Mouse (Mus musculus): ENCODE measurements at regions not wholly inside any gene's neighbourhood (a gene's known extent, or its start where the extent isn't known, plus 50 kb on each side); places are given as distances from the start of the nearest gene placed in this dataset.

DNA sequence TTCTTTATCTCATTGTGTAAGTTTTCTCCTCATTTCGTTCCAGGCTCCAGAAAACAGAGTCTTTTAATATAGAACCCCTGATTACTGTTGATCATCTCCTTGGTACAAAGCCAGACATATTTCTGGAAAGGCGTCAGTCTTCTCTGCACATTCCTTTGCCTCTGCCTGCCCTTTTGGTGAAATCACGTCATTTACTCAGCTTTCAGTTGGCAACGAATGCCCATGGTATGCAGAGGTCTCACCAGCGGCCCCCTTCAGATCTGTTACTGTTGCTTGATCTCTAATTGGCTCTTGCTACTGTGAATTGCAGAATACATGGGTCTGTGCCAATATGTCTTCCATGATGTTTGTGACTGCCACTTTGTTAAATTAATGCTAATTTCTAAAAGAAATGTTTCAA is 412.0 kb upstream of the Pitx2 start:
- Histone ChIP-seq H3K4me1 (replicated peaks; ENCODE audit: control insufficient read depth, insufficient read depth, low read length) (peaks cover 5% of the 10 kb centered on the region; the same call in 1 of the 2 replicates), H3K4me3 (ENCODE audit: low read length) (no peak overlapping the region), H3K4me2 (ENCODE audit: low read depth, low read length) (no peak overlapping the region), H3K27ac (ENCODE audit: low read length) (no peak overlapping the region), H3K9me3 (ENCODE audit: control insufficient read depth, low read length) (no peaks in the 10 kb centered on the region), H3K9ac (ENCODE audit: low read length) (no peak overlapping the region), H3K36me3 (ENCODE audit: control insufficient read depth, insufficient read depth, low read length) (no peaks in the 10 kb centered on the region), H3K27me3 (ENCODE audit: control insufficient read depth, insufficient read depth, low read depth, low read length) (no peaks in the 10 kb centered on the region)
- WGBS: 37% methylated on average over 5 of the region's 5 CpGs
- ATAC-seq (ENCODE audit: low read depth): peak; percentile 79

DNA sequence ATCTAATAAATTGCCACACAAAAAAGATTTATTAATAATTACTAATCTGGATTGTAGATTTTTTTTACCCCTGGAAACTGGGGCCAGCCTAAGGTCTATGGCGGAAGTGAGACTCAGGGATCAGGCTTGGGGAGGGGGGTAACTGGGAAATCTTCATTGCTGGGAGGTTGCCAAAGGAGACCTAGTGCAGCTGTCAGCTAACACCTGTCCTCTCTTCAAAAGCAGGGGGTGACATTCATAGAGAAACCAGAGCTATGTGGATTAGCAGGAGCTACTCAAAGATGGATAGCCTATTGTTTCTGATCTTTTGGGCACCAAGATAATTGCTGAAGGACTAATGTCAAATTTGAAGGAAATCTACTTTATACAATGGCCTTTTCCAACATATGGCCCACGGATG is 403.7 kb upstream of the Pitx2 start:
- Histone ChIP-seq H3K4me3 (ENCODE audit: low read length) (no peak overlapping the region), H3K9ac (ENCODE audit: low read length) (no peak overlapping the region), H3K4me1 (replicated peaks; ENCODE audit: control insufficient read depth, insufficient read depth, low read length) (peaks cover 5% of the 10 kb centered on the region; the same call in 1 of the 2 replicates), H3K9me3 (ENCODE audit: control insufficient read depth, low read length) (no peaks in the 10 kb centered on the region), H3K4me2 (ENCODE audit: low read depth, low read length) (no peak overlapping the region), H3K36me3 (ENCODE audit: control insufficient read depth, insufficient read depth, low read length) (no peaks in the 10 kb centered on the region), H3K27ac (ENCODE audit: low read length) (no peak overlapping the region), H3K27me3 (ENCODE audit: control insufficient read depth, insufficient read depth, low read depth, low read length) (no peaks in the 10 kb centered on the region)
- WGBS: 77% methylated on average over 2 of the region's 2 CpGs
- ATAC-seq (ENCODE audit: low read depth): no peak

DNA sequence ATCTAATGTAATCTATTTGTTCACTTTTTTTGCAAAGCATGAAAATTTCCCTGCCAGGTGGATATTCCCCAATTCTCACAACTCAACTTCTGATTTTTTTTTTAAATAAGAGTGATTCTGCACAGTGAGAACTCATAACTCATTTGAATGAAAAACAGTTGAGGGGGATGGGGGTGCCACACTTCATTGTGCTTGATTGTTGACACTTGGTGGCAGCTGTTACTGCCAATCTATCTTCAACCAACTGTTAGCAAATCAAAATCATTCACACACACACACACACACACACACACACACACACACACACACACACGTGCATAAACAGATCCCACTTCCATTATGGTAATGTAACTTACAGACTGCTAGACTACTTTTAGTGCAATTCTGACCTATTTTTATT is 401.8 kb upstream of the Pitx2 start:
- no peak overlapping the region for H3K9ac ChIP-seq (ENCODE audit: low read length)
- H3K4me1 ChIP-seq (replicated peaks; ENCODE audit: control insufficient read depth, insufficient read depth, low read length): no peaks in the 10 kb centered on the region
- no peaks in the 10 kb centered on the region for H3K36me3 ChIP-seq (ENCODE audit: control insufficient read depth, insufficient read depth, low read length)
- no peaks in the 10 kb centered on the region for H3K9me3 ChIP-seq (ENCODE audit: control insufficient read depth, low read length)
- H3K4me2 ChIP-seq (ENCODE audit: low read depth, low read length): no peak overlapping the region
- no peak overlapping the region for H3K27ac ChIP-seq (ENCODE audit: low read length)
- no peak overlapping the region for H3K4me3 ChIP-seq (ENCODE audit: low read length)
- ATAC-seq (ENCODE audit: low read depth): no peak
- no peaks in the 10 kb centered on the region for H3K27me3 ChIP-seq (ENCODE audit: control insufficient read depth, insufficient read depth, low read depth, low read length)
- WGBS: 72% methylated on average over 1 of the region's 1 CpGs

DNA sequence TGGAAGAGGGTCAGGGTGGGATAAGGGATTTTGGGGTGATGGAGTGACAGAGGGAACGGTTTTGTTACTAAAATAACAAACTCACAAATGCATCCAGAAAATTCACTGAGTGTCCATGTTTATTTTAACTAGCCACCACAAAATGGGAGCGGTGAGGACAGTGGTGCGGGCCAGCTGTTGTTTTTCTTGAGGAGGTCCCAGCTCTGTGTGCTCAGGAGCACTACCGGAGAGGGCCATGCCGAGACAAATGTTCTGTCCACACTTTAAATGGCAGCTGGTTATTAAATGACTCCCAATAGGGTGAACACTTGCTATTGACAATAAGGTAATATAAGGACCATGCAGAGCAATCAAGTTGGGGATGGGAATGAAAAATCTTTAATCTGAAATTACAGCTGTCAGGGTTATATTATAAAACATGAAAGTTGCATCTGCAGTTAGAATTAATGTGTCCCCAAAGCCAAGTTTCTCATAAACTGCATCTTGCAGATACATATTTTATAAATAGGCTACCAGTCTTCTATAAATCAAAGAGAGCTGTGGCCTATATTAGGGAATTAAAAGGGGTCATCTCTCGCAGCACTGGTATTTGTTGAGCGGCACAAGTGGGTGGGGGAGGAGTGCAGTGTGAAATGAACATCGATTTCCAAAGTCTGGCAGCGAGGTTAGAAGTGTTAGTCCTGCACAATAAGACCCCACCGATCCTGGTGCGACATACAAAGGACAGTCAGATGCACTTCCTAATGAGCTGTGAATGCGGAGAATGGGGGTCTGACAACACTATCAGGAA is 370.1 kb upstream of the Pitx2 start:
- H3K27ac ChIP-seq (ENCODE audit: low read length): no peak overlapping the region
- no peak overlapping the region for H3K9ac ChIP-seq (ENCODE audit: low read length)
- H3K27me3 ChIP-seq (ENCODE audit: control insufficient read depth, insufficient read depth, low read depth, low read length): no peaks in the 10 kb centered on the region
- H3K9me3 ChIP-seq (ENCODE audit: control insufficient read depth, low read length): no peaks in the 10 kb centered on the region
- no peak overlapping the region for H3K4me2 ChIP-seq (ENCODE audit: low read depth, low read length)
- no peak for ATAC-seq (ENCODE audit: low read depth)
- no peaks in the 10 kb centered on the region for H3K36me3 ChIP-seq (ENCODE audit: control insufficient read depth, insufficient read depth, low read length)
- 26% methylated on average over 12 of the region's 12 CpGs for WGBS
- no peaks in the 10 kb centered on the region for H3K4me1 ChIP-seq (replicated peaks; ENCODE audit: control insufficient read depth, insufficient read depth, low read length)
- no peak overlapping the region for H3K4me3 ChIP-seq (ENCODE audit: low read length)

DNA sequence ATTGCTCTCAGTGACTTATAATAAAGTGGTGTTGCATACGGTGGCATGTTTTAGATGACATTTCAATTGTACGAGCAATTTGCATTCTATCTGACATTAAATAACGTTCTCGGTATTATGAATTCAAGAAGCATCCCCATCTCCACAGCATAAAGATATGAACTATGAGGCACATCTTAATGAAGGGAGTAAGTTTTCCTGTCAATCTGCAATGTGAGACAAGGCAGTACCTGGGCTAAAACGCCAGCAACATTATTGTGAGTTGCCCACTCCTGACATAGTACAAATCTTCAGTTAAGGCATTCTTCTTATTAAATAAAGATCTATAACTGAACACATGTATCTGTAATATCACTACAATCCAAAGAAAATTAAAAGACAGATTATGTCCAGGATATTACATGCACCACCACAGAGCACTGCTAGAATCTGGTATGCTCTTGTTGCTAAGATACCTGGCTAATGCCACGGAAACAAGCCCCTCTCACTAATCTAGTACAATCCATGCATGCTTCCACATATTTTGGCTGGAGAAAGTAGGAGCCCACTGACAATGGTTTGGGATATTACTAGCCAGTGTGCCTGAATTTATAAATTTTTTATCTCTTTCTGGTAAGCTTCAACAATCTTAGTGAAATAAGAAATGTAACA is 349.2 kb upstream of the Pitx2 start:
- Histone ChIP-seq H3K36me3 (ENCODE audit: control insufficient read depth, insufficient read depth, low read length) (no peaks in the 10 kb centered on the region), H3K27me3 (ENCODE audit: control insufficient read depth, insufficient read depth, low read depth, low read length) (no peaks in the 10 kb centered on the region), H3K9me3 (ENCODE audit: control insufficient read depth, low read length) (no peaks in the 10 kb centered on the region), H3K27ac (ENCODE audit: low read length) (no peak overlapping the region), H3K9ac (ENCODE audit: low read length) (no peak overlapping the region), H3K4me3 (ENCODE audit: low read length) (no peak overlapping the region), H3K4me2 (ENCODE audit: low read depth, low read length) (no peak overlapping the region), H3K4me1 (replicated peaks; ENCODE audit: control insufficient read depth, insufficient read depth, low read length) (no peaks in the 10 kb centered on the region)
- ATAC-seq (ENCODE audit: low read depth): no peak
- 76% methylated on average over 6 of the region's 6 CpGs for WGBS

DNA sequence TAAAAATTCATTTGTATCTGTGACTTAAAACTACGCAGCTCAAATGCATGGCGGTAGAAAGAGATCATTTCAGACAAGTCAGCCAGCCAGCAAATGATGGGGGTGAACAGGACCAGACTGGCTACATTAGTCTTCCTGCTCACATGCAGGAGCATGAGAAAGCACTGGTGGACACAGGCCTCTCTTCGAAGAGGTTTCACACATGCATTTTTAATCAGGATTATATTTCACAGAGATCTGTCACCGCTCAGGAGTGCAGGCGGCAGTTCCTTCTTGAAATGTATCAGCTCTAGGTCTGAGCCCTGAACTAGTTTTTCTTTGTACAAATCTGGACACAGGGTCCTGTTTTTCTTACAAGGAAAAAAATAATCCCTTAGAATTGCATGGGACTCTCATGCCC is 343.2 kb upstream of the Pitx2 start:
- Histone ChIP-seq H3K4me3 (ENCODE audit: low read length) (no peak overlapping the region), H3K36me3 (ENCODE audit: control insufficient read depth, insufficient read depth, low read length) (no peaks in the 10 kb centered on the region), H3K27ac (ENCODE audit: low read length) (no peak overlapping the region), H3K9me3 (ENCODE audit: control insufficient read depth, low read length) (no peaks in the 10 kb centered on the region), H3K9ac (ENCODE audit: low read length) (no peak overlapping the region), H3K4me2 (ENCODE audit: low read depth, low read length) (no peak overlapping the region), H3K4me1 (replicated peaks; ENCODE audit: control insufficient read depth, insufficient read depth, low read length) (no peaks in the 10 kb centered on the region), H3K27me3 (ENCODE audit: control insufficient read depth, insufficient read depth, low read depth, low read length) (no peaks in the 10 kb centered on the region)
- no peak for ATAC-seq (ENCODE audit: low read depth)
- 68% methylated on average over 5 of the region's 5 CpGs for WGBS

DNA sequence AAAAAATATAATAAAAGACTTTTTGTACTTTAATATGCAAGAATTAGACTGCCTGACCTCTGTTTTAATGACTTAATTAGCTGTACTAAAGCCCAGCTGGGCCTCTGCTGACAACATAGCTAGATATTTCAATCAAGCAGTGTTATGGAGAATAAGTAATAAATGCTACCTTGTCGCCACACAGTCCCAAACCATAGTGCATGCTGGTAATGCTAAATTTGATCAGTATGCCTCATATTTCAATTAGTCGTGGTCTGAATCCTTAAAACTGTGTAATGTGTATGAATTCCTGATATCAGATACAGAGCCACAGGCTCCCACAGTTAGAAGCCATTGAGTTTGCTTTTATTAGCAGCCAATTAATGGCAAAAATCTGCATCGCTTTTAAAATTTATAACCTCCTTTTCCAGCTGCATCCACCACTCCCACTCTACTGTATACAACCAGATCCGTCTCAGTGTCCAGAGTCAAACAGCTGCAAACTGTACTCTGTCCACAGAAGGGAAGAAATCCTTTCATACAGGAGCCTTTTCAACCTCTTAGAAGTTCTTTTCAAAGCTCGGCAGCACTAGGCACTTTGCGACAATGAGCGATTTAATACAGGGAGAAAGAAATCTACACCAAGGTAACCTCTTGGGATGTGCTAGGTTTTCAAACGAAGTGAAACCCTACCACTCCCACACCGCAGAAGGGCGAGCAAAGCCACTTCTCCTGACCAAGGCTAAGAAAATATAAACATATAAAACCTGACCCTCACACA is 317.8 kb upstream of the Pitx2 start:
- Histone ChIP-seq H3K27ac (ENCODE audit: low read length) (no peak overlapping the region), H3K4me3 (ENCODE audit: low read length) (no peak overlapping the region), H3K4me2 (ENCODE audit: low read depth, low read length) (no peak overlapping the region), H3K9me3 (ENCODE audit: control insufficient read depth, low read length) (no peaks in the 10 kb centered on the region), H3K27me3 (ENCODE audit: control insufficient read depth, insufficient read depth, low read depth, low read length) (no peaks in the 10 kb centered on the region; the same call in 1 of the 2 replicates), H3K4me1 (replicated peaks; ENCODE audit: control insufficient read depth, insufficient read depth, low read length) (no peaks in the 10 kb centered on the region; the same call in 1 of the 2 replicates), H3K36me3 (ENCODE audit: control insufficient read depth, insufficient read depth, low read length) (no peaks in the 10 kb centered on the region), H3K9ac (ENCODE audit: low read length) (no peak overlapping the region)
- no peak for ATAC-seq (ENCODE audit: low read depth)
- WGBS: 25% methylated on average over 10 of the region's 10 CpGs

DNA sequence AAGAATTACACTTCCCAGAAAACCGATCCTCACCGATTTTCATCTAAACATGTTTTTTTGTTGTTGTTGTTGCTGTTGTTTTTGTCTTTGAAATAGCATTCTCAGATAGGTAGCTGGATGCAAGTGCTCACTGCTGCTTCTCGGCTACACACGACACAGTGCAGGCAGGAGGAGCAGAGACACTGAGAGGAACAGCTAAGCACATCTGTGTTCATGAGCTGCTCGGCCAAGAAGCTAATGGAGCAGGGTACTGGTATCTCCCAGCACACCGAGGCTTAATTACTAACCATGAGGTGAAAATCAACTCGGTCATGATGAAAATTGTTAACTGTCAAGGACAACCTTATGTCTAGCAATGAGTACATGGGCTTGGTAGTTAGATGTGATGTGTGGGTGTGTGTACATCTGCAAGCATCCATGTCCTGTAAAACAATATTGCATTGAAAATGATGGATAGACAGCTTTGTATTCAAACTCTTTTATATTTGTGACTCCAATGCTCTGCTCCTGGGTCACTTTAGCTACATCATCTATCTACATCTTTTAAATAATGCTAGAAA is 316.0 kb upstream of the Pitx2 start:
- no peaks in the 10 kb centered on the region for H3K9me3 ChIP-seq (ENCODE audit: control insufficient read depth, low read length)
- WGBS: 70% methylated on average over 7 of the region's 7 CpGs
- H3K27me3 ChIP-seq (ENCODE audit: control insufficient read depth, insufficient read depth, low read depth, low read length): no peaks in the 10 kb centered on the region; the same call in 1 of the 2 replicates
- no peak overlapping the region for H3K4me3 ChIP-seq (ENCODE audit: low read length)
- no peak overlapping the region for H3K27ac ChIP-seq (ENCODE audit: low read length)
- H3K4me1 ChIP-seq (replicated peaks; ENCODE audit: control insufficient read depth, insufficient read depth, low read length): no peaks in the 10 kb centered on the region; the same call in 1 of the 2 replicates
- no peaks in the 10 kb centered on the region for H3K36me3 ChIP-seq (ENCODE audit: control insufficient read depth, insufficient read depth, low read length)
- no peak overlapping the region for H3K4me2 ChIP-seq (ENCODE audit: low read depth, low read length)
- ATAC-seq (ENCODE audit: low read depth): no peak
- H3K9ac ChIP-seq (ENCODE audit: low read length): no peak overlapping the region

DNA sequence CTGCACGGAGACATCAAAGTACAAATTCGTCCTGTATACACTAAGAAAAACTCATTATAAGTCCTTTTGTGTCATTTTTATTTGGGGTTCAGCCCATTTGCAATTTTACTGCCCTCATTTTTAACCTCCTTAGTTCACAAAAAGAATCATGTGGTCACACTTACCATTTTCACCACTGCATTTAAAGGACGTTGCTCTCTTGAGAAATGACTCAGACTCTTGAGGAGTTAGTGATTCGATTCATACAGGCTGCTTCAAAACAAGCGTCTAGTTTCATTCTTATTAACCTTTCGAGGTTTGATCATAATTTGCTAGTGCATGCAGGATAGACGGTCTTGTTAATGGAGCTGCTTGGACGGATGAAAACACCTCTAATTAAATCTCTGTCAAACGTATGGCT is 313.0 kb upstream of the Pitx2 start:
- Histone ChIP-seq H3K4me2 (ENCODE audit: low read depth, low read length) (no peak overlapping the region), H3K27me3 (ENCODE audit: control insufficient read depth, insufficient read depth, low read depth, low read length) (no peaks in the 10 kb centered on the region; the same call in 1 of the 2 replicates), H3K9me3 (ENCODE audit: control insufficient read depth, low read length) (no peaks in the 10 kb centered on the region), H3K27ac (ENCODE audit: low read length) (no peak overlapping the region), H3K36me3 (ENCODE audit: control insufficient read depth, insufficient read depth, low read length) (no peaks in the 10 kb centered on the region), H3K4me1 (replicated peaks; ENCODE audit: control insufficient read depth, insufficient read depth, low read length) (no peaks in the 10 kb centered on the region; the same call in 1 of the 2 replicates), H3K4me3 (ENCODE audit: low read length) (no peak overlapping the region), H3K9ac (ENCODE audit: low read length) (no peak overlapping the region)
- no peak for ATAC-seq (ENCODE audit: low read depth)
- 27% methylated on average over 9 of the region's 9 CpGs for WGBS

All from lung, embryonic 16.5 days (tissue).